Mouse (Mus musculus): Measurements from ENCODE around the gene Ctf2.

Ctf2 gene

DNA sequence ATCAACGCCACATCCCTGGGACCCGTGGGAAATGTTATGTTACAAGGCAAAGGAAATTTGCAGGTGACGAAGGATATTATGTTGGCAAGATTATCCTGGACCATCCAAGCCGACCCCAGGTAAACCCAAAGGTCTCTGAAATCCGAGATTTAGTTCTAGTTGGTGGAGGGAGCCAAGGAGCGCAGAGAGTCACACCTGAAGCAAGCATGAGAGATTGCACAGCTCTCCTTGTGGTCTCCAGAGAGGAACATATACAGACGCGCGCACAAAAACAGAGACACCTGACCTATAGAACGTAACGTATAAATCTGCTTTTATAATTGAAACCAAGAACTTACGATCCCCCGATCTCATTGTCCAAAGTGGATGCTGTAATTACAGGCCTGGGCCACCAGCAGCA is 51.4 kb downstream of the Ctf2 start:
- no peak for DNase-seq

- no peak for DNase-seq
Measured at GRCm38 (mm10) chr7:127678811-127679210, 53.2 kb downstream of the Ctf2 start.

DNA sequence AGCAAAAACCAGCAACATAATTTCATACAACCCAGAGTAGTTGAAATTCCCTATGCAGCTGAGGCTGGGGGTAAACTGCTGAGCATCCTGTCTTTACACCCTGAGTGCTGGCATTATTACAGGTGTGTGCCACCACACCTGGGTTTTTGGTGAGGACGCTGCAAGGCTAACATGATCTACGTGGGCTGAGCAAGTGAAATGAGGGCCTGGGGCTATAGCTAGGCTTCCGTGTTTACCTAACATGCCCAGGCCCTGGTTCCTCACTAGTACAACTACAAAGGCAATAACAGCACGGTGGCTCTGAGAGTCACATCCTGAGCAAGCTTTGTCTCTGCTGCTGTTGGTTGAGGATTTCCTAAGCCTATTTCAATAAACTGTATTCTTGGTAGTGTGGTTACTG is 54.4 kb downstream of the Ctf2 start:
- no peak for DNase-seq

DNA sequence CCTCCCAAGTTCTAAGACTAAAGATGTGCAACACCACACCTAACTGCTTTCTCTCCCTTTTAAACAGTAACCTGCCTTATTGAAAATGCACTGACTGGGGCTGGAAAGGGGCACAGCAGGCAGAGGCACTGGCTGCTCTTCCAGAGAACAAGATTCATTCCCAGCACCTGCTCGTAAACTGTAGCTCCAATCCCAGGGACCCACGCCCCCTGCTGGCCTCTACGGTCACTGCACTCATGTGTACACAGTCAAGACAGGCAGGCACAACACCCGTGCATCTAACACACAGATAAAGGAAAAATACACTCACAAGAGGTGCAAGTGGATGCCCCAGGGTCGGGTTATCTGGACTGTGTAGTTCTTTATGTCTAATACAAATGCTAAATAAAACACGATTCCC is 54.9 kb downstream of the Ctf2 start:
- DNase-seq = no peak

- DNase-seq = no peak
Measured at GRCm38 (mm10) chr7:127675391-127675811, 56.6 kb downstream of the Ctf2 start.

- DNase-seq = peak; percentile 80
Measured at GRCm38 (mm10) chr7:127674977-127675376, 57.0 kb downstream of the Ctf2 start.

DNA sequence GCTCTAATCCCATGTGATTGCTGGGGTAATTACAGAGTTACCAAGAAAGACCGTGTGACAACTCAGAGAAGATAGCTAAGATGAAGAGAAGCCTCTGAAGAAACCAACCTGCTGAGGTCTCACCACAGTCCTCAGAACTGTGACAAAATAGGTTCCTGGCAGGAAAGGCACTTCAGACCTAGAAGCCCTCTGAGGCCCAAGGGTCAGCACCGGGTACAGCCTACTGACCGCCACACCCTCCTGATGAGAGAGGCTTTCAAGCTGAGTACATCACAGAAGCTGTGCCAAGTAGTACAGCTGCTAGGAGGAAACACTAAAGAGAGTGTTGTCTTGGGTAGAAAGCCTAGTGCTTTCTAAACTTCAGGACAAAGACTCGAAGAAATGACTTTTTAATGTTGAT is 59.2 kb downstream of the Ctf2 start:
- no peak for DNase-seq

DNA sequence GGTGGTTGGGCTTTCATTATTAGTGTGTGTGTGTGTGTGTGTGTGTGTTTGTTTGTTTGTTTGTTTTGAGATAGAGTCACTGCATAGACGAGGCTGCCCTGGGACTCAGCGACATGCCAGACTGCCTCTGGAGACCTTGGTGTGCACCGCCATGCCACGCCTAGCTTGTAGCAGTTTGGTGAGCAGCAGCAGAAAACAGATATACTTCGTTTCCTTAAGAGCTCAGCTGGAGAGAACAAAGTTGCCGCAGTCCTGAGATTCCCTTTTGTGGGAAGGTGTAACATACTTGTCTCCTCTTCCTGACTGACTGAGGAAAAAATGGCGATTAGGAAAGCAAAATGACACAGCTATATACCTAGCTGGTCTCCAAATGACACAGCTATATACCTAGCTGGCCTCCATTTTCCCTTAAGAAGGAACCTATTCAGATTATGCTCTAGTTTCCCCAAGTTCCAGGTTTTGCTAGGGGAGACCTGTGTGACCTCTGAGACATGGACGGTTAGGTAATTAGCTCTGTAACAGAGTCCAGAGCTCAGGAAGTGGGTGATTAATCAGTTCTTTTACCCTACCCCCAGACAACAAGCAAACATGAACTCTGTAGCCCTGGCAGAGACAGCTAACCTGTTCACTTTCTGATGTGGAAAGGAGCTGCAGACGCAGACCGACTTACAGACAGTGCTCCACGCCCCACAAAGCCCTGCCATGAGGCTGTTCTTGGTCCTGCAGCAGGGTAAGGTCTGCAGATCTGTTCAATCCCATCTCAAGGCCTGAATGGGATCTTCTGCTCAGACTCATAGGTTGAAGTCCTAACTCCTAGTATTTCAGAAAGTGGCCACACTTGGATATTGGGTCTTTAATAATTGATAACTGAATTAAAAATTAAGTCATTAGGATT is 59.8 kb downstream of the Ctf2 start:
- DNase-seq = no peak

Measured in right cerebral cortex, postnatal 25 days (tissue).